Mouse (Mus musculus): ENCODE measurements around the gene Mgat4b.

Mgat4b gene

GRCm38 (mm10) chr11:50269163-50269562 lies 58.5 kb downstream of the Mgat4b start:
- in situ Hi-C loops (cut with MboI; ENCODE audit: low pct_unique_long_range_greater_than_20kb in 1 of 2, low sequenced_read_pairs in 2 of 2, unreplicated experiment in 1 of 2) = no loop called here

GRCm38 (mm10) chr11:50269885-50270284 lies 59.2 kb downstream of the Mgat4b start:
- in situ Hi-C loops (cut with MboI; ENCODE audit: low pct_unique_long_range_greater_than_20kb in 1 of 2, low sequenced_read_pairs in 2 of 2, unreplicated experiment in 1 of 2) = no loop called here

GRCm38 (mm10) chr11:50272819-50273218 lies 62.1 kb downstream of the Mgat4b start:
- in situ Hi-C loops (cut with MboI; ENCODE audit: low pct_unique_long_range_greater_than_20kb in 1 of 2, low sequenced_read_pairs in 2 of 2, unreplicated experiment in 1 of 2) = no loop called here

- in situ Hi-C loops (cut with MboI; ENCODE audit: low pct_unique_long_range_greater_than_20kb in 1 of 2, low sequenced_read_pairs in 2 of 2, unreplicated experiment in 1 of 2) = no loop called here
Observed at GRCm38 (mm10) chr11:50275077-50275476, 64.4 kb downstream of the Mgat4b start.

GRCm38 (mm10) chr11:50275568-50276151 lies 65.0 kb downstream of the Mgat4b start:
- in situ Hi-C loops (cut with MboI; ENCODE audit: low pct_unique_long_range_greater_than_20kb in 1 of 2, low sequenced_read_pairs in 2 of 2, unreplicated experiment in 1 of 2) = no loop called here

- in situ Hi-C loops (cut with MboI; ENCODE audit: low pct_unique_long_range_greater_than_20kb in 1 of 2, low sequenced_read_pairs in 2 of 2, unreplicated experiment in 1 of 2) = no loop called here
Observed at GRCm38 (mm10) chr11:50277025-50277424, 66.3 kb downstream of the Mgat4b start.

- in situ Hi-C loops (cut with MboI; ENCODE audit: low pct_unique_long_range_greater_than_20kb in 1 of 2, low sequenced_read_pairs in 2 of 2, unreplicated experiment in 1 of 2) = no loop called here
Observed at GRCm38 (mm10) chr11:50277706-50278105, 67.0 kb downstream of the Mgat4b start.

GRCm38 (mm10) chr11:50279005-50279404 lies 68.3 kb downstream of the Mgat4b start:
- in situ Hi-C loops (cut with MboI; ENCODE audit: low pct_unique_long_range_greater_than_20kb in 1 of 2, low sequenced_read_pairs in 2 of 2, unreplicated experiment in 1 of 2) = no loop called here

GRCm38 (mm10) chr11:50280053-50280452 lies 69.4 kb downstream of the Mgat4b start:
- in situ Hi-C loops (cut with MboI; ENCODE audit: low pct_unique_long_range_greater_than_20kb in 1 of 2, low sequenced_read_pairs in 2 of 2, unreplicated experiment in 1 of 2) = no loop called here
